Mouse (Mus musculus) neural tube, embryonic 13.5 days (tissue): ENCODE measurements at regions not wholly inside any gene's neighbourhood (a gene's known extent, or its start where the extent isn't known, plus 50 kb on each side); places are given as distances from the start of the nearest gene placed in this dataset.

ENCODE experiments used
- ATAC-seq: fragments of 200-750 bp; cut with Nextera tagmentation; 2 replicates; pipeline ENCODE4 v1.8.0; 2017; ENCODE audit warnings: low read depth, mild to moderate bottlenecking, moderate TSS enrichment, moderate library complexity
- H3K27ac ChIP-seq: fragments of 300-500 bp; sonication (generic); replicated peaks from 2 replicates; pipeline ENCODE4 v1.5.1; 2015; ENCODE audit warnings: moderate library complexity, mild to moderate bottlenecking, inconsistent platforms
- H3K27me3 ChIP-seq: fragments of 300-500 bp; sonication (generic); 2 replicates; pipeline ENCODE4 v1.6.1; 2015; ENCODE audit warnings: mild to moderate bottlenecking, inconsistent platforms
- H3K36me3 ChIP-seq: fragments of 300-500 bp; sonication (generic); 2 replicates; pipeline ENCODE4 v1.6.1; 2015; ENCODE audit warnings: mild to moderate bottlenecking, inconsistent platforms
- H3K4me1 ChIP-seq: fragments of 300-500 bp; sonication (generic); replicated peaks from 2 replicates; pipeline ENCODE4 v1.6.1; 2015; ENCODE audit warnings: inconsistent platforms
- H3K4me2 ChIP-seq: fragments of 300-500 bp; sonication (generic); 2 replicates; pipeline ENCODE4 v1.6.1; 2015; ENCODE audit warnings: inconsistent platforms, mild to moderate bottlenecking, moderate library complexity
- H3K4me3 ChIP-seq: fragments of 300-500 bp; sonication (generic); 2 replicates; pipeline ENCODE4 v1.5.1; 2015; ENCODE audit warnings: mild to moderate bottlenecking, inconsistent platforms
- H3K9ac ChIP-seq: fragments of 300-500 bp; sonication (generic); 2 replicates; pipeline ENCODE4 v1.6.1; 2015; ENCODE audit warnings: moderate library complexity, mild to moderate bottlenecking, inconsistent platforms
- H3K9me3 ChIP-seq: fragments of 300-500 bp; sonication (generic); 2 replicates; pipeline ENCODE4 v1.6.1; 2016; ENCODE audit warnings: inconsistent platforms
- WGBS: fragments of 180-500 bp; shearing (Covaris S2); methylation state at CpG from one replicate; pipeline ENCODE4 v1.1.7; 2015; 5-methylcytosine and 5-hydroxymethylcytosine counted together

DNA sequence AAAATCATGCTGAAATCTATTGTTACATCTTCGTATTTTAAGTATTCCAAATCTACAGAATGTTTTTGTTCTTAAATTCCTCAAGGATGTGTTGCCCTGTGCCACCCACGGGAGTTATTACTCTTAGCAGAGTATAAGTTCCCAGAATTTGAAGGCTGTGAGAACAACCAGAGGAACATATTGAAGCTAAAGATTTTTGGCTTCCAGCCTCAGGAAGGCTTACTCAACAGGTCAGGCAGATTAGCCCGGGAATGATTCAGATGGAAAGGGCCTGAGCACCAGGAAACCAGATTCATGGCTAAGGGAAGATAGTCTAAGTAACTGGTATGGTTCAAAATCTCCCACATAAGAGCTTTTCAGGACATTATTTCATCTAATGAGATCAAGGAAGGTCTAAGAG, 145.4 kb downstream of the Gm9733 start:
- Histone ChIP-seq H3K27ac (no peak overlapping the region), H3K27me3 (no peaks in the 10 kb centered on the region), H3K9me3 (no peaks in the 10 kb centered on the region), H3K4me1 (no peaks in the 10 kb centered on the region), H3K9ac (no peak overlapping the region), H3K4me3 (no peak overlapping the region), H3K4me2 (no peak overlapping the region), H3K36me3 (no peaks in the 10 kb centered on the region)
- WGBS: 83% methylated on average over 3 of the region's 3 CpGs
- no peak for ATAC-seq

DNA sequence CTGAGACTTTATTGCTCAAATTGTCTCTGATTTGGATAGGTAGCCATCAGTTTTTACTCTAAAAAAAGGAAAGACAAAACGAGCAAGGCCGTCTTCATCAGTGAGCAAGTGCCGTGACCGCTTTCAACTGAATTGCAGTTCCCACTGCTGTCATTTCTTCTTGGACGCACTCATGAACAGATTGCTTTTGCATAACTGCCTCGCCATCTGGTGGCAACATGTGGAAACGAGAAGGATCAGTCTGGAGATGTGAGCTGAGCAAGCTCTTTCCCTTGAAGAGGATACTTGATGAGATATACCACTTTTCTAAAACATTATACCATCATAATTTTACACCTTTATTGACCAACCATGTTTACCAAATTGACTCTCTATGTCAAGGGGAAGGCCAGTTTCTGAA, 137.7 kb downstream of the Gm9733 start:
- WGBS: 6% methylated on average over 7 of the region's 7 CpGs
- peak; percentile 93 for ATAC-seq

DNA sequence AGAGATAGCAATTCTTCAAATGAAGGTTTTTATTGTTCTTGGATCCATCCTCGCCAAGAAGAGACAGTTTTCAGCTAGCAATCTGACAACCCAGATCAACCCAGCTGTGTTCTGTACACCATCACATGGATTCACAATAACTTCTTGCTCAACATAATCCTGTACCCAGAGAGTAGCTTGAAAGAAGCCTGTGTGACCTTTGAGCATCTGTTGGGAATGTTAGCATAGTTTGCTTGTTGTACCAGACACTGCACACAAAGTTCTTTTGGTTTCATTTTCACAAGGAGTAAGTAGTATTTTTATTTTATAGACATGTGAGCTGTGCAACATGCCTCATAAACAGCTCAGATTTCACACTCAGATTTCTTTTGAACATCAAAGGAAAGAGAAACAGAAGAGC, 136.0 kb downstream of the Gm9733 start:
- Histone ChIP-seq H3K27ac (no peak overlapping the region), H3K4me3 (no peak overlapping the region), H3K9ac (no peak overlapping the region), H3K36me3 (no peaks in the 10 kb centered on the region), H3K9me3 (no peaks in the 10 kb centered on the region), H3K27me3 (no peaks in the 10 kb centered on the region), H3K4me2 (no peak overlapping the region), H3K4me1 (no peaks in the 10 kb centered on the region)
- ATAC-seq: no peak
- WGBS: 48% methylated on average over 1 of the region's 1 CpGs

More for the DNA sequence above, 137.7 kb downstream of the Gm9733 start:
- Histone ChIP-seq H3K9me3 (no peaks in the 10 kb centered on the region), H3K4me3 (no peak overlapping the region), H3K4me1 (no peaks in the 10 kb centered on the region), H3K4me2 (no peak overlapping the region), H3K27me3 (no peaks in the 10 kb centered on the region), H3K9ac (no peak overlapping the region), H3K27ac (no peak overlapping the region), H3K36me3 (no peaks in the 10 kb centered on the region)

DNA sequence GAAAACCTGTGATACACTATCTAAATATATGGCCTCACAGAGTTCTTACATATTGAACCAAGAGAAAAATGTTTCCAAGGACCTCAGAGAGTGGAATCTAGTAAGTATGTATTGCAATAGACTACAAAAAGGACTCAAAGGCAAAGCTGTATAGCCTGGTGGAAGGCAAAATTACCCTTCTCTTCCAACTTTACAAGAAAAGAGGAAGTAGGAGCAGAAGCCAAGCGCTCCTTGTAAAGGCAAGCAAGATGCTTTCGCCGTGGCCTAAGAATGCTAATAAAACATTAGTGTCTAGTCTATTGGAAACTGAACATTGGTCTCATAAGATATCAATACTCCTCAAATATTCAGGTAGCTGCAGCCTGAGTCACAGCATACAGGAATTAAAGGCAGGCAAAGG, 134.0 kb downstream of the Gm9733 start:
- 86% methylated on average over 3 of the region's 3 CpGs for WGBS
- no peak for ATAC-seq
- H3K27ac ChIP-seq: no peak overlapping the region
- no peaks in the 10 kb centered on the region for H3K9me3 ChIP-seq
- H3K36me3 ChIP-seq: no peaks in the 10 kb centered on the region
- H3K27me3 ChIP-seq: no peaks in the 10 kb centered on the region
- H3K9ac ChIP-seq: no peak overlapping the region
- no peak overlapping the region for H3K4me3 ChIP-seq
- H3K4me2 ChIP-seq: no peak overlapping the region
- no peaks in the 10 kb centered on the region for H3K4me1 ChIP-seq

DNA sequence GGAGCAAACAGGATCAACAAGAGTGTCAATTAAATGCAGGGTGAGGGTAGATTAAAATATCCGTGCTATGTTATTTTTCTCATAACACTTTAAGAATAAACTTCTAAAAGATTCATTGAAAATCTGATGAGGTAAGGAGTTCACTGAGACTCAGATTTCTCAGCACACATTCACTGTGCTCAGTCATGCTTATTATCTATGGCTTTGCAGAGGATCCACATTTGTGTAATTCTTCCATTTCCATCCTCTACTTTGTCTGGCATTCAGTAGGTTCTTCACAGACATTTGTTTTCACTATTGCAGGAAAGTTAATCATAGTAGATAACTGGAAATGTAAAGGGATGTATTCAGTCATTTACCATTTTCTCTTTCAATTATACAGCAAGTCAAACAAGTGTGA, 131.8 kb downstream of the Gm9733 start:
- no peak overlapping the region for H3K27ac ChIP-seq
- WGBS: 75% methylated on average over 1 of the region's 1 CpGs

DNA sequence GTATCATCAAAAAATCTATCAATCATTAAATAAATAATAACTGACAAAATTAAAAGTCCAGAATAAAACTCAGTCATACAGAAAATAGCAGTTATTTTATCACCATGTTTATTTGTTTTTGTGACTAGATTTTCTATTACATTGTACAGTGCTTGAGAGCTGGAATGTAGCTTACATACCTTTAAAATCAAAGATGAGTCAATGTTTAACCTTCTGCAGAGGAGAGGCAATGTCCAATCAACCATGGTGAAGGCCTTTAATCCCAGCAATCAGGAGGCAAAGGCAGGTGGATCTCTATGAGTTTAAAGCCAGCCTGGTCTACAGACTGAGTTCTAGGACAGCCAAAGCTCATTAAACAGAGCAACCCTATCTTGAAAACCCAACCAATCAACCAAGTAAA, 131.1 kb downstream of the Gm9733 start:
- H3K36me3 ChIP-seq: no peaks in the 10 kb centered on the region
- no peak overlapping the region for H3K4me3 ChIP-seq
- no peak overlapping the region for H3K9ac ChIP-seq
- no peaks in the 10 kb centered on the region for H3K4me1 ChIP-seq
- no peak overlapping the region for H3K27ac ChIP-seq
- ATAC-seq: no peak
- no peaks in the 10 kb centered on the region for H3K9me3 ChIP-seq
- no peaks in the 10 kb centered on the region for H3K27me3 ChIP-seq
- no peak overlapping the region for H3K4me2 ChIP-seq

More for the DNA sequence above, 131.8 kb downstream of the Gm9733 start:
- ATAC-seq: no peak
- Histone ChIP-seq H3K9ac (no peak overlapping the region), H3K36me3 (no peaks in the 10 kb centered on the region), H3K4me1 (no peaks in the 10 kb centered on the region), H3K9me3 (no peaks in the 10 kb centered on the region), H3K4me3 (no peak overlapping the region), H3K4me2 (no peak overlapping the region), H3K27me3 (no peaks in the 10 kb centered on the region)

DNA sequence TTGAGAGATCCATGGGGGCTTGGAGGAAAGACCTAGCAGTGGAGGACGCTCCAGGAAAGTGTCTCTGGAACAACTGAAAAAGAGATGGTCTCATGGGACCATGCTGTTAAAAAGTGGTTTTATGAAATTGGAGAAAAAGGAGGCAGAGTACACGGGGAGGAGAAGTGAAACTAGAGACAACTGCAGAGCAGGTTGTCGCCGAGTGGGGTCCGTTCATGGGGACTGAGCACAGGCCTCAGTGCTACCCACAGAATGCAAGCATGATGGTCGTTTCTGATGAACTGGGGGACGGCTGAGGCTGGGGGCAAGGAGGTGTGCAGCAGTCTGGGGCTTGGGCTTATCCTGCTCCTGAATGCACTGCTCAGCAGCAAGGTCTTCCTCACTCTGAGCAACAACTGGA, 129.3 kb downstream of the Gm9733 start:
- ATAC-seq: no peak
- no peak overlapping the region for H3K4me3 ChIP-seq
- H3K27me3 ChIP-seq: no peaks in the 10 kb centered on the region
- 89% methylated on average over 7 of the region's 7 CpGs for WGBS
- no peaks in the 10 kb centered on the region for H3K4me1 ChIP-seq
- no peak overlapping the region for H3K27ac ChIP-seq
- H3K9ac ChIP-seq: no peak overlapping the region
- H3K36me3 ChIP-seq: no peaks in the 10 kb centered on the region
- no peak overlapping the region for H3K4me2 ChIP-seq
- no peaks in the 10 kb centered on the region for H3K9me3 ChIP-seq

DNA sequence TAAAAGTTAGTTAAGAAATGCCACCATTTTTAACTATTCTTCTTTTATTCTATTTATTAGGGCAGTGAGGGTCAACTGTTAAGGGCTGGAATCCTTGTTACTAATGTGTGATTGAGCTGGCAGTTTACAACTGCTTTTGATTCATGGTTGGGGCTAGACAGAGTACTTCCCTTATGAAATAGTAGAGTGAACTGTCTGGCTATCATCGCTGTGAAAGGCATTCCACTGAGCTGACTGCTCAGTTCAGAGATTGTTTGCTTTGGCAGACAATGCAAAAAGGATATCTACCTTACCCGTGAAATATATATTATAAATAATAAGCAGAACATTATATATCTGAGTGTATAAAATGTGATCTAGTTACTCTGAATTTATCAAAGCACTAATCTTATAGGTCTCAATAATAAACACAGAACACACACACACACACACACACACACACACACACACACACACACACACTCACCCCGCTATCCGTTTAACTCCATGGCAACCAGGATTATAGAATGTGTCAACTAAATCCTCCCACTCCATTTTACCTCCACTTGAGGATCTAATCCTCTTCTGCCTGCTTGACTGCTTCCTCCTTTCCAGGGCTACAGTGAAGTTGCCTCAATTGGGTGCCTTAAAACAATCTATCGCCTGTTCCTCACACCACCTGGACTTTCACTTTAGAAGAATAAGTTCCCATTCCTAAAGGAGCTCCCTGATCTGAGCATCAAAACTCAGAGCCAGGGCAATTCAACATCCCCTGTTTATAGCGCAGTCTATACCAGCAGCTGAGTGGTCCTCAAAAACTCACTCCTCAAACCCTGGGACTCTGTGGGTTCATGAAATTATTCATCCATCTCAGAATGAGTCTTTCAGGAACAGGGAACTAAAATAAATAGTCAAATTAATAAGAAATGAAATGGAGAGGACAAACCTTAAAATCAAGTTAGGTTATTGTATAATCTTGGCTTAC, 126.6 kb downstream of the Gm9733 start:
- H3K9me3 ChIP-seq: no peaks in the 10 kb centered on the region
- no peak overlapping the region for H3K4me3 ChIP-seq
- WGBS: 74% methylated on average over 6 of the region's 6 CpGs
- H3K4me1 ChIP-seq: no peaks in the 10 kb centered on the region
- H3K9ac ChIP-seq: no peak overlapping the region
- H3K36me3 ChIP-seq: no peaks in the 10 kb centered on the region
- H3K27me3 ChIP-seq: no peaks in the 10 kb centered on the region
- no peak overlapping the region for H3K27ac ChIP-seq
- no peak overlapping the region for H3K4me2 ChIP-seq
- ATAC-seq: no peak

DNA sequence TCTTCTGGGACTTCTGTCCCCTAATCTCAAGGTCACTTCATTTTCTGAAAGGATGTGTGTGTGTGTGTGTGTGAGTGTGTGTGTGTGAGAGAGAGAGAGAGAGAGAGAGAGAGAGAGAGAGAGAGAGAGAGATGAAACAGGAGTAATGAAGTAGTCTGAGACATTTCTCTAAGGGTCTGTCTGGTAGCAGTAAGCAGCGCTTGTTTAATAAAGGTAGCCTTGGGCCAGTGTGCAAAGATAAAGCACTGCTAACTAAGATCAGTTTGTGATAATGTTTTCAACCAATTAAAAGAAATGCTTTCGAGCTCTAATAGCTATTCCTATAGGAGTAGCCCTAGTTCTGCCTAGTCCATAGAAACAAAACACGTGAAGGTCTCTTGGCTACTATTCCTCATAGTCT, 119.7 kb downstream of the Gm9733 start:
- Histone ChIP-seq H3K36me3 (no peaks in the 10 kb centered on the region), H3K27ac (no peak overlapping the region), H3K4me3 (no peak overlapping the region), H3K27me3 (no peaks in the 10 kb centered on the region), H3K9ac (no peak overlapping the region), H3K4me1 (no peaks in the 10 kb centered on the region), H3K4me2 (no peak overlapping the region), H3K9me3 (no peaks in the 10 kb centered on the region)
- WGBS: 80% methylated on average over 3 of the region's 3 CpGs
- no peak for ATAC-seq

DNA sequence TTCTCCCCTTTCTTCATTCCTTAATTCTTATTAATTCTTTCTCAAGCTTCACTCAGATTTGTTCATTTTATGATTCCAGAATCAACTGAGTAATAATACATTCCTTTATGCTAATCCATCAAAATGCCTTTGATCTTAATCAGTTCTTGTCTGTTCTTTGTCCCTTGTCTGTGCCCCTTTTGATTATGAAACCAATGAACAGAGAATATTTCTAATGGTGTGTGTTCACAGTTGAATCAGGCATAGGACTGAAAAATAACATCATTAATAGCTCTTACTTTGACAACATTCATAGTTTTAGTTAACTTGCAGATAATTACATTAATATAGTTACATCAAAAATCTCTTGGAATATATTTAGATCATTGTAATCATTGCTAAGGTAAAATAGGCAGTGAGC, 114.5 kb downstream of the Gm9733 start:
- ATAC-seq: no peak
- Histone ChIP-seq H3K4me3 (no peak overlapping the region), H3K9me3 (no peaks in the 10 kb centered on the region), H3K36me3 (no peaks in the 10 kb centered on the region), H3K27me3 (no peaks in the 10 kb centered on the region), H3K4me2 (no peak overlapping the region), H3K4me1 (no peaks in the 10 kb centered on the region), H3K9ac (no peak overlapping the region), H3K27ac (no peak overlapping the region)

DNA sequence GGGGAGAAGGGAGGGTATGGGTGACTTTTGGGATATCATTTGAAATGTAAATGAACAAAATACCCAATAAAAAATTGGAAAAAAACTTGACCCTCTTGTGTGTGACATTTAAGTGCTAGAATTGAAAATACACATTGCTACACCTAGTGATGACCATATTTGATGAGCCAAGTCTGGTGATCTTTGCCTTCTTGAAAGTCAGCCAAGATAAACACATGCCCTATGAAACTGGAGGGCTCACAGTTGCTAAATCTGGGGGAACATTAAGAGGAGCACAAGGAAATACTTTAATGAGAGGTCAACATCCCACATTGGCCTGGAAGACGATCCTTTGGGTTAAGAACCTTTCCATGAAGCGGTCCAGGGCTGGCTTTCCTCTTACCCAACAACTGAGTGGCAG, 112.8 kb downstream of the Gm9733 start:
- H3K9me3 ChIP-seq: no peaks in the 10 kb centered on the region
- no peaks in the 10 kb centered on the region for H3K27me3 ChIP-seq
- H3K4me2 ChIP-seq: no peak overlapping the region
- no peak overlapping the region for H3K9ac ChIP-seq
- ATAC-seq: no peak
- no peaks in the 10 kb centered on the region for H3K4me1 ChIP-seq
- no peak overlapping the region for H3K4me3 ChIP-seq
- no peaks in the 10 kb centered on the region for H3K36me3 ChIP-seq
- H3K27ac ChIP-seq: no peak overlapping the region
- WGBS: 86% methylated on average over 2 of the region's 2 CpGs

DNA sequence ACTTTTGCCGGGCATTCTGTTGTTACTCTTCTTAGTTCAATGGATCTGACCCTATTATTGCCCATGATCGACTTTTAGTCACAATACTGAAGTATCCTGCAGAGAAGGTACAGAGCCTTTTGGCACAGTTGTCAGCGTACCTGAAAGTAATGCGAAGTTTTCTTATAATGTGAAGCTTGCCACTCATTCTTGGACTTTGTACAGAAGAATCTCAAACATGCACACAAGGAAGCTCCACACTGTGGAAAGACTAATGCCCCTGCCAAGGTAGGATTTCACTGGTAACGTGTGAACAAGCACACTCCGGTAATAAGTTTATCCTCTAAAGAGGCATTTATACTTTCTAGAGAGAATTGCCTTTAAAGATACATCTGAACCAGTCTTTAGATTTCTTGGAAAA, 108.8 kb downstream of the Gm9733 start:
- Histone ChIP-seq H3K4me3 (no peak overlapping the region), H3K9me3 (no peaks in the 10 kb centered on the region), H3K27me3 (no peaks in the 10 kb centered on the region), H3K4me2 (no peak overlapping the region), H3K36me3 (no peaks in the 10 kb centered on the region), H3K4me1 (no peaks in the 10 kb centered on the region), H3K27ac (no peak overlapping the region), H3K9ac (no peak overlapping the region)
- no peak for ATAC-seq
- 87% methylated on average over 6 of the region's 6 CpGs for WGBS

DNA sequence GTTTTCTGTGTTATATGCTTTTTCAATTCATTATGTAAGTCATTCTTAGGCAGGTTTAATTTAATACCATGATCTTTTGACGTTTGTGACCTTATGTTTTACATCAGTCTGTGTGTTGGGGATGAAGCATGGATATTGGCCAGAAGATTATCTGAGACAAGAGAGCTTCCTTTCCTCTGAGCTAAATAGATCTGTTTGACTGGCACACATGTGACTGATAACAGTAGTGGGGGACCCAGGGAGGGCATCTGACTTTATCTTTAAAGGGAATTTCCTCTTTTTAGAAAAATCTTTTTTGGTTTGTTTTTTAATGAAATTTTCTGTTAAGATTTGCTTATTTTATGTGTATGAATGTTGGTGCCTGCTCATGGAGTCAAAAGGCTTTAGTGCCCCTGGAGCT, 107.7 kb downstream of the Gm9733 start:
- no peak overlapping the region for H3K9ac ChIP-seq
- H3K4me3 ChIP-seq: no peak overlapping the region
- ATAC-seq: no peak
- 68% methylated on average over 1 of the region's 1 CpGs for WGBS
- no peak overlapping the region for H3K4me2 ChIP-seq
- H3K9me3 ChIP-seq: no peaks in the 10 kb centered on the region
- no peaks in the 10 kb centered on the region for H3K27me3 ChIP-seq
- no peak overlapping the region for H3K27ac ChIP-seq
- H3K36me3 ChIP-seq: no peaks in the 10 kb centered on the region
- no peaks in the 10 kb centered on the region for H3K4me1 ChIP-seq
